Mouse (Mus musculus) testis, adult 2 months (tissue): Measurements from ENCODE around the gene Itgb3.

Experiments
- CTCF ChIP-seq: fragments of 200-500 bp; IDR thresholded peaks from 2 replicates; pipeline ENCODE4 v1.5.1; 2012; ENCODE audit warnings: low read depth, mild to moderate bottlenecking, inconsistent platforms, low read length, moderate library complexity; ENCODE audit not compliant: control insufficient read depth, insufficient read depth, insufficient replicate concordance
- POLR2A ChIP-seq: fragments of 200-500 bp; IDR thresholded peaks from 2 replicates; pipeline ENCODE4 v1.6.1; 2012; ENCODE audit warnings: low read depth, mild to moderate bottlenecking, inconsistent platforms, low read length, moderate library complexity; ENCODE audit not compliant: control insufficient read depth

DNA sequence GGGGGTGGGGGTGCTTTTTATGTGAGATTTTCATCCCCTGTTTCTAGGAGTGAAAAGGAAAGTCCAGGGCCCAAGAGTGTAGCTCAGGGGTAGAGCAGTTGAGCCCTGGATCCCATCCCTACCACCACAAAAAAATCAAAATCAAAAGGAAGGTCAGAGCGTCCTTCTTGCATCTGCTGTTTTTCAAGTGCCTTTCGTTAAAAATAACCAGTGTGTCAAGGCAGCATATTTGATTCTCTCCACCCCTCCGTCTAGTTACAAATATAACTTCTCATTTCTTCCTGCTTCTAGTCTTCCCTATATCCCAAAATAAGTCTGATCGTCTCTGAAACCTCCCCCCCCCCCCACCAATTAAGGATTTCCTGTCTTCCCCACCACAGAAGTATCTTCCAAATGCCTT lies 49.7 kb upstream of the Itgb3 start:
- TF ChIP-seq CTCF, result no peak
- no peak for TF ChIP-seq POLR2A
